Mouse (Mus musculus): ENCODE results near the gene Cplx3. TPM values are rescaled to one million over a fixed set of nuclear protein-coding genes. Genes with fewer than 3 reads are reported as not detected.

The Cplx3 gene
- total and polyA plus RNA-seq, 3 experiments = not detected

GRCm38 (mm10) chr9:57609803-57610202 is 3.7 kb upstream of the Cplx3 start:
- Histone ChIP-seq H3K79me2 (ENCODE audit: control insufficient read depth, insufficient read depth, low read length, poor library complexity) (no peaks in the 10 kb centered on the region), H3K9ac (ENCODE audit: control insufficient read depth, low read depth, low read length, poor library complexity, severe bottlenecking) (no peak overlapping the region), H3K9me3 (replicated peaks; ENCODE audit: insufficient read depth, low read length) (no peaks in the 10 kb centered on the region), H3K4me1 (ENCODE audit: control insufficient read depth in 1 of 2, insufficient read depth in 2 of 2, low read length in 2 of 2) (no peaks in the 10 kb centered on the region), H3K4me3 (ENCODE audit: control insufficient read depth in 1 of 2, insufficient read depth in 1 of 2, low read depth in 2 of 2, low read length in 2 of 2) (no peak overlapping the region), H3K36me3 (ENCODE audit: control insufficient read depth in 1 of 2, insufficient read depth in 2 of 2, low read length in 2 of 2) (no peaks in the 10 kb centered on the region), H3K27ac (ENCODE audit: control insufficient read depth, low read depth, low read length) (no peak overlapping the region), H3K27me3 (ENCODE audit: control insufficient read depth in 1 of 2, insufficient read depth in 2 of 2, low read length in 2 of 2) (peaks cover 0 to 4% of the 10 kb centered on the region in 2 experiments)
- DNase-seq (ENCODE audit: low read depth, low spot score) = no peak
- TF ChIP-seq MYB (IDR thresholded peaks at IDR 0.05; ENCODE audit: low read depth, low read length) = no peak
- no peak for TF ChIP-seq MAX (IDR thresholded peaks at IDR 0.05; ENCODE audit: low read length)
- no peak for TF ChIP-seq HCFC1 (IDR thresholded peaks at IDR 0.05; ENCODE audit: low read depth, low read length)
- no peak for TF ChIP-seq CTCF (IDR thresholded peaks at IDR 0.05 in 2 of 3, conservative IDR thresholded peaks at IDR 0.05 in 1 of 3; ENCODE audit: control insufficient read depth in 1 of 3, insufficient read depth in 1 of 3, low read depth in 2 of 3, low read length in 3 of 3, poor library complexity in 1 of 3, severe bottlenecking in 1 of 3)
- no peak for TF ChIP-seq GABPA (IDR thresholded peaks at IDR 0.05; ENCODE audit: low read depth, low read length)
- no peak for TF ChIP-seq USF1 (IDR thresholded peaks at IDR 0.05; ENCODE audit: low read depth, low read length)
- TF ChIP-seq CHD1 (IDR thresholded peaks at IDR 0.05; ENCODE audit: low read depth, low read length) = no peak
- no peak for TF ChIP-seq POLR2AphosphoS2 (IDR thresholded peaks at IDR 0.05; ENCODE audit: low read length)
- TF ChIP-seq SIN3A (IDR thresholded peaks at IDR 0.05; ENCODE audit: low read length) = no peak
- no peak for TF ChIP-seq ELF1 (IDR thresholded peaks at IDR 0.05; ENCODE audit: low read depth, low read length)
- TF ChIP-seq RCOR1 (IDR thresholded peaks at IDR 0.05; ENCODE audit: low read depth, low read length) = no peak
- no peak for TF ChIP-seq GATA1 (IDR thresholded peaks at IDR 0.05; ENCODE audit: low read depth, low read length)
- TF ChIP-seq RAD21 (IDR thresholded peaks at IDR 0.05; ENCODE audit: low read depth, low read length) = no peak
- no peak for TF ChIP-seq NELFE (IDR thresholded peaks at IDR 0.05; ENCODE audit: low read depth, low read length)
- no peak for TF ChIP-seq TAL1 (IDR thresholded peaks at IDR 0.05; ENCODE audit: low read length)

GRCm38 (mm10) chr9:57605503-57605902 is 578 bp downstream of the Cplx3 start:
- TF ChIP-seq EP300 (IDR thresholded peaks at IDR 0.05; ENCODE audit: low read depth in 1 of 2, low read length in 2 of 2) = no peak
- no peak for TF ChIP-seq POLR2A (IDR thresholded peaks at IDR 0.05; ENCODE audit: control insufficient read depth in 1 of 2, insufficient read depth in 1 of 2, low read depth in 1 of 2, low read length in 2 of 2, poor library complexity in 1 of 2)
- no peak for TF ChIP-seq POLR2AphosphoS2 (IDR thresholded peaks at IDR 0.05; ENCODE audit: low read length)
- no peak for TF ChIP-seq MAX (IDR thresholded peaks at IDR 0.05; ENCODE audit: low read length)
- no peak for TF ChIP-seq GATA1 (IDR thresholded peaks at IDR 0.05; ENCODE audit: low read depth, low read length)
- no peak for TF ChIP-seq NELFE (IDR thresholded peaks at IDR 0.05; ENCODE audit: low read depth, low read length)
- TF ChIP-seq ZC3H11A (IDR thresholded peaks at IDR 0.05; ENCODE audit: low read depth, low read length) = no peak
- TF ChIP-seq MYC (IDR thresholded peaks at IDR 0.05; ENCODE audit: low read depth, low read length) = no peak
- no peak for TF ChIP-seq TAL1 (IDR thresholded peaks at IDR 0.05; ENCODE audit: low read length)
- TF ChIP-seq TCF12 (IDR thresholded peaks at IDR 0.05; ENCODE audit: low read depth, low read length) = no peak
- no peak for TF ChIP-seq ELF1 (IDR thresholded peaks at IDR 0.05; ENCODE audit: low read depth, low read length)
- peaks cover 0 to 3% of the 10 kb centered on the region in 2 experiments; a peak in 2 of 4 replicates for H3K27me3 ChIP-seq (ENCODE audit: control insufficient read depth in 1 of 2, insufficient read depth in 2 of 2, low read length in 2 of 2)

More at GRCm38 (mm10) chr9:57605503-57605902, 578 bp downstream of the Cplx3 start:
- H3K4me1 ChIP-seq (ENCODE audit: control insufficient read depth in 1 of 2, insufficient read depth in 2 of 2, low read length in 2 of 2) = peaks cover 0 to under 1% of the 10 kb centered on the region in 2 experiments; a peak in 1 of 4 replicates
- no peaks in the 10 kb centered on the region; a peak in 1 of 4 replicates for H3K36me3 ChIP-seq (ENCODE audit: control insufficient read depth in 1 of 2, insufficient read depth in 2 of 2, low read length in 2 of 2)
- DNase-seq (ENCODE audit: low read depth, low spot score) = no peak
- no peak overlapping the region for H3K27ac ChIP-seq (ENCODE audit: control insufficient read depth, low read depth, low read length)
- H3K9me3 ChIP-seq (replicated peaks; ENCODE audit: insufficient read depth, low read length) = no peaks in the 10 kb centered on the region
- no peaks in the 10 kb centered on the region for H3K79me2 ChIP-seq (ENCODE audit: control insufficient read depth, insufficient read depth, low read length, poor library complexity)
- H3K4me3 ChIP-seq (ENCODE audit: control insufficient read depth in 1 of 2, insufficient read depth in 1 of 2, low read depth in 2 of 2, low read length in 2 of 2) = no peak overlapping the region
- no peak overlapping the region for H3K9ac ChIP-seq (ENCODE audit: control insufficient read depth, low read depth, low read length, poor library complexity, severe bottlenecking)
